Comparison of ENCODE assay signal across 29 mouse cellular contexts in the genomic region with DNA sequence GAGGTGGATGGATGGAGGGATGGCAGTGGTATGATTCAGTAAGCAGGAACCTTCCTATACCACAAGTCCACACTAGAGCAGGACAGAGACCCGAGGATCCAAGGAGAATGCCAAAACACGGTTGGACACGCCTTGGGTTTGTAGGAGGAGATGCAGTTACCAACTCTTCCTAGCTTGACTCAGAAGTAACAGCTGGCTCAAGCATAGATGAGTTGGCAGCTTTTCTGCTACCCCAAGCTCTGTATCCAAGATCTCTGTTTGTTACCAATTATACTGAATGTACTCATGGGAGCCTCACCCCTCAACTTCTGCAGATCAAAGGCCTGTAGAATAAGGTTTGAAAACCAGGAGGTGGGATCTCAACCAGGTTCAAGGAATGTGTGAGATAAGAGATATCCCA.
"Had no signal": no experiment of that assay in that cellular context is flagged by ENCODE, and none has a peak within 500 bp of the region (broad histone marks: within the 10 kb centered on the region; RNA-seq: fewer than 3 reads in every experiment).

No protein-coding gene starts in this region.

- H3K4me3 ChIP-seq: embryonic facial prominence, embryonic 12.5 days; embryonic facial prominence, embryonic 13.5 days; embryonic facial prominence, embryonic 15.5 days; erythroblast, embryonic 14.5 days; forebrain, embryonic 10.5 days; forebrain, embryonic 12.5 days; forebrain, embryonic 13.5 days; forebrain, embryonic 15.5 days; gastrocnemius, adult 2 months; heart, adult 2 months; heart, embryonic 10.5 days; heart, embryonic 12.5 days had no signal

- ATAC-seq: forebrain, embryonic 13.5 days; forebrain, embryonic 14.5 days; forebrain, embryonic 15.5 days; forebrain, embryonic 16.5 days; forebrain, postnatal 0 days had no signal

- H3K36me3 ChIP-seq: embryonic facial prominence, embryonic 12.5 days; embryonic facial prominence, embryonic 13.5 days; embryonic facial prominence, embryonic 15.5 days; forebrain, embryonic 12.5 days; forebrain, embryonic 15.5 days had no signal

- H3K4me2 ChIP-seq: embryonic facial prominence, embryonic 12.5 days; embryonic facial prominence, embryonic 13.5 days; embryonic facial prominence, embryonic 15.5 days; forebrain, embryonic 12.5 days; forebrain, embryonic 13.5 days; forebrain, embryonic 15.5 days; heart, embryonic 11.5 days; heart, embryonic 12.5 days had no signal

- H3K9me3 ChIP-seq: embryonic facial prominence, embryonic 12.5 days; embryonic facial prominence, embryonic 13.5 days; embryonic facial prominence, embryonic 15.5 days; forebrain, embryonic 10.5 days; forebrain, embryonic 12.5 days; forebrain, embryonic 13.5 days; forebrain, embryonic 15.5 days; heart, embryonic 10.5 days; heart, embryonic 12.5 days had no signal

- DNase-seq: cerebellum, adult 9-10 months; cerebellum, adult 9-11 months; cerebellum, postnatal 10 days; cerebellum, postnatal 14 days; cerebellum, postnatal 25 days; cerebellum, postnatal 36 days; embryo, embryonic 11 days; forebrain, postnatal 0 days; gastrocnemius, adult 2 months; gastrocnemius, postnatal 10 days; gastrocnemius, postnatal 14 days; gastrocnemius, postnatal 25 days; gastrocnemius, postnatal 36 days; heart, adult 11 months; heart, adult 18-20 months; heart, adult 2 months had no signal

- H3K4me1 ChIP-seq: embryonic facial prominence, embryonic 12.5 days; embryonic facial prominence, embryonic 15.5 days; forebrain, embryonic 13.5 days; heart, embryonic 10.5 days; heart, embryonic 12.5 days had no signal

- H3K27me3 ChIP-seq: embryonic facial prominence, embryonic 12.5 days; embryonic facial prominence, embryonic 13.5 days; embryonic facial prominence, embryonic 15.5 days; forebrain, embryonic 12.5 days; forebrain, embryonic 13.5 days; forebrain, embryonic 15.5 days; heart, embryonic 12.5 days had no signal

- H3K9ac ChIP-seq: embryonic facial prominence, embryonic 12.5 days; embryonic facial prominence, embryonic 13.5 days; embryonic facial prominence, embryonic 15.5 days; forebrain, embryonic 12.5 days; forebrain, embryonic 13.5 days; forebrain, embryonic 15.5 days; forebrain, postnatal 0 days; heart, embryonic 12.5 days had no signal

- H3K27ac ChIP-seq: embryonic facial prominence, embryonic 12.5 days; embryonic facial prominence, embryonic 13.5 days; embryonic facial prominence, embryonic 15.5 days; forebrain, embryonic 10.5 days; forebrain, embryonic 12.5 days; forebrain, embryonic 13.5 days; forebrain, embryonic 15.5 days; gastrocnemius, adult 2 months; heart, adult 2 months; heart, embryonic 10.5 days had no signal
